Mouse (Mus musculus): ENCODE data around the gene Zswim4. TPM values are rescaled to one million over a fixed set of nuclear protein-coding genes. Genes with fewer than 3 reads are reported as not detected.
A peak's percentile ranks its signal among the peaks of the same experiment; 100 is the strongest.

The Zswim4 gene
- polyA plus RNA-seq, 1 experiment from 2014 or later = 37.1 TPM

DNA sequence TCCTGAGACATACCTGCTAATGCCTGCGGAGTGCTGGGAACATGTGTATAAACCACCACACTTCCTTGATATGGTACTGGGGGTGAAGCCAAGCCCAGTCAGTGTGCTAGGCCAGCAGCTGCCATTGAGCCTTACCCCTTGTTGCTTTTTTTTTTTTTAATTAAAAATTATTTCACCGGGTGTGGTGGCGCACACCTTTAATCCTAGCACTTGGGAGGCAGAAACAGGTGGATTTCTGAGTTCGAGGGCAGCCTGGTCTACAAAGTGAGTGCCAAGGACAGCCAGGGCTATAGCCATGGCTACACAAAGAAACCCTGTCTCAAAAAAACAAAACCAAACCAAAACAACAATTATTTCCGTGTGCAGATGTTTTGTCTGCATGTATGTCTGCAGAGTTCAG lies 31.8 kb downstream of the Zswim4 start:
- no peaks in the 10 kb centered on the region for H3K27me3 ChIP-seq (ENCODE audit: control insufficient read depth, insufficient read depth, low read length)
- no peak overlapping the region for H3K9ac ChIP-seq (ENCODE audit: low read length)
- no peak overlapping the region for H3K4me3 ChIP-seq (ENCODE audit: low read depth, low read length)
- no peak for ATAC-seq (replicated peaks; ENCODE audit: low FRiP score)
- H3K36me3 ChIP-seq (ENCODE audit: control insufficient read depth, insufficient read depth, low read length) = no peaks in the 10 kb centered on the region
- 88% methylated on average over 5 of the region's 5 CpGs for whole genome bisulfite sequencing
- peaks cover 34% of the 10 kb centered on the region for H3K4me1 ChIP-seq (replicated peaks; ENCODE audit: control insufficient read depth, insufficient read depth, low read length)
- H3K27ac ChIP-seq (ENCODE audit: low read depth, low read length) = no peak overlapping the region
- no peaks in the 10 kb centered on the region for H3K9me3 ChIP-seq (ENCODE audit: control insufficient read depth, low read length)
- DNase-seq (ENCODE audit: low spot score) = no peak
- no peak overlapping the region for H3K4me2 ChIP-seq (ENCODE audit: low read depth, low read length, severe bottlenecking)

DNA sequence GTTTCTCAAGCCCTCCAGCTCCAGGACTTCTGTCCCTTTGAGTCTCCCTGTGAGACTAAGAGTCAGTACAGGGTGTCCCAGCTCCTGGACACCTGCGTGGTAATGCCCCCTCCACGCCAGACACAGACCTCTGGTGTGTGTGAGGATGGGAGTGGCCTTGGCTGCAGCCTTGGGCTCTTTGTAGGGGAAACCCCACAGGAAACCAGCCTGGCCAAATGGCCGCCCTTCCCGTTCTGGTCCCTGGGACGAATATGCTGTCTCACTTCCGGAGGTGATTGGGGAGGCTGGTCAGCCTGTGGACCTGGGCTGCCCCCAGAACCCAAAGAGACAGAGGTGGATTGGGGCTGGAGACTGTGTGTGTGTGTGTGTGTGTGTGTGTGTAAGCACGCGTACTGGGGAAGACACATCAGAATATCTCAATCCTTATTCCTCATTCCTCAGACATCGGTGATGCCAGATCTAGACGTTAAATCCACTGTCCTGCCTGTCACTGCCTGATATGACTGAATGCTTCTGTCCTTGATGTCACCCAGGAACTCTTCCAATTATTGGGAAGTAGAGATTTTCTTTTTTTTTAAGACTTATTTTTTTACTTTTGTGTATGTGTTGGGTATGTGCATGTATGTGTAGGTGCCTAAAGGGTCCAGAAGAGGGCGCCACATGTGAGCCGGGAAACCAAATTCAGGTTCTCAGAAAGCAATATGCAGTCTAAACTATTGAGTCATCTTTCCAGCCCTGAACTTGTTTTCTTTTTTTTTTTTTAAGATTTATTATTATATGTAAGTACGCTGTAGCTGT lies 32.7 kb downstream of the Zswim4 start:
- Histone ChIP-seq H3K36me3 (ENCODE audit: control insufficient read depth, insufficient read depth, low read length) (no peaks in the 10 kb centered on the region), H3K27ac (ENCODE audit: low read depth, low read length) (peak overlapping the region; percentile 68), H3K9me3 (ENCODE audit: control insufficient read depth, low read length) (no peaks in the 10 kb centered on the region), H3K9ac (ENCODE audit: low read length) (peak overlapping the region; percentile 62), H3K4me3 (ENCODE audit: low read depth, low read length) (peak overlapping the region; percentile 16), H3K4me2 (ENCODE audit: low read depth, low read length, severe bottlenecking) (peak overlapping the region; percentile 73), H3K27me3 (ENCODE audit: control insufficient read depth, insufficient read depth, low read length) (no peaks in the 10 kb centered on the region), H3K4me1 (replicated peaks; ENCODE audit: control insufficient read depth, insufficient read depth, low read length) (peaks cover 40% of the 10 kb centered on the region)
- ATAC-seq (replicated peaks; ENCODE audit: low FRiP score) (no peak; the same call in 1 of the 2 replicates), DNase-seq (ENCODE audit: low spot score) (no peak)
- WGBS = 63% methylated on average over 13 of the region's 13 CpGs

DNA sequence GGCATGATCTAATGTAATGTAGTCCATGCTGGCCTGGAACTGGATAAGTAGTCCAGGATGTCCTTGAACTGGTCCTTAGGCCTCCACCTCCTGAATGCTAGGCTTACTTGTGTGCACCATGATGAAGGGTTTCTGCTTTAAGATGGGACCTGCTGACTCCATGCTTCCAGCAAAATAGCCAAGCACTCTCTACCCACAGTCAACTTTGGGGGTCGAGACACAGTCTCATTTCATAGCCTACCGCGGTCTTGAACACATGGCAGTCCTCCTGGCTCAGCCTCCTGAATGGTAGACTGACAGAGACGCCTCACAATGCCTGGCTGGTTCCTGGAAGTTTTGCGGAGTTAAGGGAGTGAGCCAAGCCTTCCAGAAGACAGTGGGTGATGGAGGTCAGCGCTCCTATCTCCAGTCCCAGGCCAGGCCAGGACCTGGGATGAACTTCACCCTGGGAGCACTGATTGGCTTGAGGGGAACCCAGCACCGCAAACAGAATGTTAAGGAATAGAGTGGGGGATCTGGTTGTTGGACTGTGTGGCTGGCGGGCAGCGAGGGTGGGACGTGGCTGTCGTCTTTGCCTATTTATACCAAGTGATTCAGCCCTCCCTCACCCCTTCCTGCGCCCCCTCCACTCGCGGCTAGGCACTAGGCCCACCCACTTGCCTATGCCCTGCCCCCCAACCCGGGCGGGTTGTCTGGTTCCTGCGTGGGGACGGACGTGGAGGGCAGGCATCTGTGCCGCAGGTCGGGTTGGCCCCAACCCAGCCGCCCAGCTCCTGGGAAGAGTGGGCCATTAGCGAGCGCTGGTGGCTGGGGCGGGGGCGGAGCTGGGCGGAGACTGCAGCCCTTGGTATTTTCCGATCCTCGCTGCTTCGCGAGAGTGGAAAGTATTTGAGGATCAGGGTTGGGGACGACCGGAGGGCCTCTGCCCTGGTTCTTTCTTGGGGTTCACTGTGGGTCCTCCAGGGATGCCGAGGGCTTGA lies 33.6 kb downstream of the Zswim4 start:
- peak overlapping the region; percentile 68 for H3K27ac ChIP-seq (ENCODE audit: low read depth, low read length)
- DNase-seq (ENCODE audit: low spot score) = peak; percentile 85
- H3K4me2 ChIP-seq (ENCODE audit: low read depth, low read length, severe bottlenecking) = peak overlapping the region; percentile 73
- H3K27me3 ChIP-seq (ENCODE audit: control insufficient read depth, insufficient read depth, low read length) = no peaks in the 10 kb centered on the region
- H3K4me1 ChIP-seq (replicated peaks; ENCODE audit: control insufficient read depth, insufficient read depth, low read length) = peaks cover 46% of the 10 kb centered on the region
- no peaks in the 10 kb centered on the region for H3K9me3 ChIP-seq (ENCODE audit: control insufficient read depth, low read length)
- H3K4me3 ChIP-seq (ENCODE audit: low read depth, low read length) = peak overlapping the region; percentile 16
- H3K36me3 ChIP-seq (ENCODE audit: control insufficient read depth, insufficient read depth, low read length) = no peaks in the 10 kb centered on the region
- H3K9ac ChIP-seq (ENCODE audit: low read length) = peak overlapping the region; percentile 62
- WGBS = 11% methylated on average over 34 of the region's 34 CpGs
- ATAC-seq (replicated peaks; ENCODE audit: low FRiP score) = peak; percentile 37

DNA sequence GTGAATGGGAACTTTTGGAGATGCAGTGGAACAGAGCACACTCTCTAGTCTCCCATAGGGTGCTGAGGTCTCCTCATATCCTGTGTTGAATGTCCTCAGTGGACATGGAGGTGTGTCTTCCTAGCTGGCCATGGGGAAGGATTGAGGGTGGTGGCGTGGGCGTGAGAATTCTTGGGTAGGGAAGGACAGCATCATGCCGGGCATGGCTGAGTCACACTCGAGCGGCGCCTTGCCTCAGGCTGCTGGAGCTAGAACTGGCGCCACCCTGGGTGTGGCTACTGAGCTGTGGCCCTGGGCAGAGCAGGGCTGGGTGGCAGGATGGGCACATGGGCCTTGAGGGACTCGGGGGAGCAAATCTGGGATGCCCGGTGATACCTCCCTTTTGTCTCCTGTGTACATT lies 34.4 kb downstream of the Zswim4 start:
- H3K9ac ChIP-seq (ENCODE audit: low read length) = no peak overlapping the region
- 92% methylated on average over 9 of the region's 9 CpGs for WGBS
- no peak overlapping the region for H3K27ac ChIP-seq (ENCODE audit: low read depth, low read length)
- H3K36me3 ChIP-seq (ENCODE audit: control insufficient read depth, insufficient read depth, low read length) = no peaks in the 10 kb centered on the region
- ATAC-seq (replicated peaks; ENCODE audit: low FRiP score) (no peak), DNase-seq (ENCODE audit: low spot score) (no peak)
- H3K9me3 ChIP-seq (ENCODE audit: control insufficient read depth, low read length) = no peaks in the 10 kb centered on the region
- H3K4me2 ChIP-seq (ENCODE audit: low read depth, low read length, severe bottlenecking) = peak overlapping the region; percentile 12; the same call in 1 of the 2 replicates
- no peak overlapping the region for H3K4me3 ChIP-seq (ENCODE audit: low read depth, low read length)
- H3K27me3 ChIP-seq (ENCODE audit: control insufficient read depth, insufficient read depth, low read length) = no peaks in the 10 kb centered on the region
- H3K4me1 ChIP-seq (replicated peaks; ENCODE audit: control insufficient read depth, insufficient read depth, low read length) = peaks cover 51% of the 10 kb centered on the region

DNA sequence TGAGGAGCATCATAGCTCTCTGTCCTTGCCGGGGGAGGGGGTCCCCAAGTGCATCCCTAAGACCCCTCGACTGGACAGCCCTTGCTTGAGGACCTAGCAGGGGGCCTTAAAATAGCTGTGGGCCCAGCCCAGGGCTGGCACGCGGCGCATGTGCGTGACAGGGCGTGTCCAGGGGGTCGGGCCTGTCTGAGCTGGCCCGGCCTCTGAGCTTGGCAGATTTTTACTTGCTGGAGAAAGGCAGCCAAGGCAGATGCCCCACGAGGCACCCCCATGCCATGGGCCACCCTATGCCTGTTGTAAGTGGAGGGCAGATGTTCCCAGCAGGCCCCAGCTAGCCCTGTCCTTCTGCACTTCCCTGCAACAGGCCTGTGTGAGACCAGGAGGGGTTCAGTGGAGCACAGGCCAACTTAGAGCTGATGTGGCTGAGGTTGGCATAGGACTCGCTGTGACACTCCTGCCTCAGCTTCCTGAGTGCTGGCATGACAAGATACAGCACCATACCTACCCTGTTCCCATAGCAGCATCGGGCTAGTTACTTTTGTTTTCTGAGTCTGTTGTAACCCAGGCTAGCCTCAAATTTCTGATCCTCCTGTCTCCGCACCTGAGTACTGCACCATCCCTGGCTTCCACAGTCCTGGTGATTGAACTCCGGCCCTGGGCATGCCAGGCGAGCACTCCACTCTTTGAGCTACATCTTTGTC lies 35.2 kb downstream of the Zswim4 start:
- Histone ChIP-seq H3K36me3 (ENCODE audit: control insufficient read depth, insufficient read depth, low read length) (no peaks in the 10 kb centered on the region), H3K9ac (ENCODE audit: low read length) (peak overlapping the region; percentile 74), H3K27ac (ENCODE audit: low read depth, low read length) (peak overlapping the region; percentile 21; the same call in 1 of the 2 replicates), H3K9me3 (ENCODE audit: control insufficient read depth, low read length) (no peaks in the 10 kb centered on the region), H3K4me3 (ENCODE audit: low read depth, low read length) (peak overlapping the region; percentile 45), H3K4me2 (ENCODE audit: low read depth, low read length, severe bottlenecking) (peak overlapping the region; percentile 88), H3K4me1 (replicated peaks; ENCODE audit: control insufficient read depth, insufficient read depth, low read length) (peaks cover 51% of the 10 kb centered on the region), H3K27me3 (ENCODE audit: control insufficient read depth, insufficient read depth, low read length) (no peaks in the 10 kb centered on the region)
- ATAC-seq (replicated peaks; ENCODE audit: low FRiP score) (no peak), DNase-seq (ENCODE audit: low spot score) (no peak)
- 66% methylated on average over 15 of the region's 15 CpGs for WGBS

DNA sequence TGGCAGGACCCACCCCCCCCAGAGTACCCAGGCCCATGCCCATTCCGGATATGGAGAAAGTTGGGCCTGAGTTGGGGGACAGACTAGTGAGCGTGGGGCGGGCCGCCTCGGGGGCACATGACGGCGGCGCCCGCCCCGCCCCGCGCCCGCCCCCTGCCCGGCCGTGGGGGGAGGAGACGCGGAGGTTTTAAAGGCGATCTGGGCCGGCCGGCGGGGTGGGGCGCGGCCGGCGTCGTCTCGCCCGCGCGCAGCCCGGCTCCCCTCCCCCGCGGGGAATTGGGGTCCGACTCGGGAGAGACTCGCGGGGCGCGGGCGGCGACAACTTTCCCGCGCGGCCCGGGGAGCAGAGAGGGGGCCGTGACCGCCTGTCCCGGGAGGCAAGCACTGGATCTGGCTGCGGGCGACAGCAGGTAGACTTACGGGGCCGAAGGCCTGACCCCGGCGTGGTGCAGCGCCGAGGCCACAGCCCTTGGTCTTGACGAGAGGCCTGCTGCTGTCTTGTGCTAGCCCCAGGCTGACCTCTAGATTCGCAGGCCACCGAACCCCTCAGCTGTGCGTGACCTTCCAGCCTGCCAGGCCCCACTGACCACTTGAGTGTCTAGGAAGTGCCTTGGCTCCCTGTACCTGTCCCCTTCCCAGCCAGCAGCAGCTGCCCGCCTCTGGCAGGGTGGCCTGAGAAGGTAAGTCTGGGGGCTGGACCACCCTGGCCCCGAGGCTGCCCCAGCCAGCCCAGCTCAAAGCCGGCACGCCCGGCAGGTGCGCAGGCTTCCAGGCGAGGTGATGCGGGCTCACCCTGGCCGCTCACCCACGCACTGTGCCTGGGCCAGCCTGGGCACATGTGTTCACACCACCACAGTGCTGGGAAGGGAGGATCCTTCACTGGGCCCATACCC lies 36.0 kb downstream of the Zswim4 start:
- DNase-seq (ENCODE audit: low spot score) (peak; percentile 77), ATAC-seq (replicated peaks; ENCODE audit: low FRiP score) (no peak)
- Histone ChIP-seq H3K9me3 (ENCODE audit: control insufficient read depth, low read length) (no peaks in the 10 kb centered on the region), H3K36me3 (ENCODE audit: control insufficient read depth, insufficient read depth, low read length) (no peaks in the 10 kb centered on the region), H3K4me3 (ENCODE audit: low read depth, low read length) (peak overlapping the region; percentile 45), H3K4me2 (ENCODE audit: low read depth, low read length, severe bottlenecking) (peak overlapping the region; percentile 88), H3K27ac (ENCODE audit: low read depth, low read length) (peak overlapping the region; percentile 41; the same call in 1 of the 2 replicates), H3K9ac (ENCODE audit: low read length) (peak overlapping the region; percentile 74), H3K4me1 (replicated peaks; ENCODE audit: control insufficient read depth, insufficient read depth, low read length) (peaks cover 51% of the 10 kb centered on the region), H3K27me3 (ENCODE audit: control insufficient read depth, insufficient read depth, low read length) (no peaks in the 10 kb centered on the region)
- WGBS = 7% methylated on average over 53 of the region's 70 CpGs

DNA sequence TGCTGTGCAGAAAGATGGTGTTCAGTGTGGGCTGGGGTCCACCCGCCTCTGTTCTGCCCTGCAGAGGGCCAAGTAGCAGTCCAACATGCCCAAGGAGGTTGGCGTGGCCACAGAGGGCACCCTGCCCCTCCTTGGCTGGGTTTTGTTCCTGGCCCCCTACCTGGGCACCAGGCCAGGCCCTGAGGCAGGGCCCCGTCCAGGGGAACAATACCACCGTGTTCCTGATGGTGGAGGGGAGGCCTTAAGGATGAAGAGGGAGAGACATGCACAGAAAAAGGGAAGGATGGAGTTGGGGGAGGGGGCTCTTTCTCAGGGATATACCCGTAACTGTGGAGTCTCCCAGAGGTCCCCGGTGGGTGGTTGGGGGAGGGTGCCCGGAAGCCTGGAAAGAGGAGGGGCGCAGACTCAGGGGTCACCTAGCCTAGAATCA lies 36.7 kb downstream of the Zswim4 start:
- peak overlapping the region; percentile 74 for H3K9ac ChIP-seq (ENCODE audit: low read length)
- H3K36me3 ChIP-seq (ENCODE audit: control insufficient read depth, insufficient read depth, low read length) = no peaks in the 10 kb centered on the region
- DNase-seq (ENCODE audit: low spot score) = no peak
- H3K27me3 ChIP-seq (ENCODE audit: control insufficient read depth, insufficient read depth, low read length) = no peaks in the 10 kb centered on the region
- no peak for ATAC-seq (replicated peaks; ENCODE audit: low FRiP score)
- H3K9me3 ChIP-seq (ENCODE audit: control insufficient read depth, low read length) = no peaks in the 10 kb centered on the region
- 17% methylated on average over 8 of the region's 8 CpGs for WGBS
- H3K27ac ChIP-seq (ENCODE audit: low read depth, low read length) = peak overlapping the region; percentile 58
- H3K4me3 ChIP-seq (ENCODE audit: low read depth, low read length) = peak overlapping the region; percentile 45
- peaks cover 51% of the 10 kb centered on the region for H3K4me1 ChIP-seq (replicated peaks; ENCODE audit: control insufficient read depth, insufficient read depth, low read length)
- peak overlapping the region; percentile 88 for H3K4me2 ChIP-seq (ENCODE audit: low read depth, low read length, severe bottlenecking)
